Mouse (Mus musculus) stomach, embryonic 15.5 days (tissue): ENCODE measurements around the gene Mrpl51. TPM values are rescaled to one million over a fixed set of nuclear protein-coding genes. Genes with fewer than 3 reads are reported as not detected.

Source experiments
- ATAC-seq: fragments of 200-750 bp; cut with Nextera tagmentation; 2 replicates; pipeline ENCODE4 v1.8.0; 2017; ENCODE audit warnings: low read depth, moderate number of reproducible peaks, moderate TSS enrichment; ENCODE audit not compliant: insufficient read depth, low FRiP score
- H3K27ac ChIP-seq: fragments of 300-500 bp; sonication (generic); 2 replicates; pipeline ENCODE4 v1.5.1; 2015; ENCODE audit warnings: mild to moderate bottlenecking, inconsistent platforms
- H3K27me3 ChIP-seq: fragments of 300-500 bp; sonication (generic); replicated peaks from 2 replicates; pipeline ENCODE4 v1.6.1; 2015; ENCODE audit warnings: inconsistent platforms
- H3K36me3 ChIP-seq: fragments of 300-500 bp; sonication (generic); 2 replicates; pipeline ENCODE4 v1.6.1; 2015; ENCODE audit warnings: inconsistent platforms
- H3K4me1 ChIP-seq: fragments of 300-500 bp; sonication (generic); 2 replicates; pipeline ENCODE4 v1.6.1; 2015; ENCODE audit warnings: inconsistent platforms
- H3K4me2 ChIP-seq: fragments of 300-500 bp; sonication (generic); 2 replicates; pipeline ENCODE4 v1.6.1; 2015; ENCODE audit warnings: mild to moderate bottlenecking, inconsistent platforms
- H3K4me3 ChIP-seq: fragments of 300-500 bp; sonication (generic); replicated peaks from 2 replicates; pipeline ENCODE4 v1.5.1; 2015; ENCODE audit warnings: inconsistent platforms
- H3K9ac ChIP-seq: fragments of 300-500 bp; sonication (generic); 2 replicates; pipeline ENCODE4 v1.6.1; 2015; ENCODE audit warnings: inconsistent platforms
- H3K9me3 ChIP-seq: fragments of 300-500 bp; sonication (generic); 2 replicates; pipeline ENCODE4 v1.6.1; 2016; ENCODE audit warnings: inconsistent platforms
- WGBS: fragments of 180-500 bp; shearing (Covaris S2); methylation state at CpG from one replicate; pipeline ENCODE4 v1.1.7; 2015; 5-methylcytosine and 5-hydroxymethylcytosine counted together
- polyA plus RNA-seq: library from polyadenylated mRNA; unstranded; fragments of >200 nt; fragmentation: Nextera tagmentation; extraction: Ambion mirVana; gene quantifications from 2 replicates; pipeline ENCODE4 v1.2.1, GENCODE M21; 2015

Gene Mrpl51
- polyA plus RNA-seq, 1 experiment from 2014 or later: 231 TPM

DNA sequence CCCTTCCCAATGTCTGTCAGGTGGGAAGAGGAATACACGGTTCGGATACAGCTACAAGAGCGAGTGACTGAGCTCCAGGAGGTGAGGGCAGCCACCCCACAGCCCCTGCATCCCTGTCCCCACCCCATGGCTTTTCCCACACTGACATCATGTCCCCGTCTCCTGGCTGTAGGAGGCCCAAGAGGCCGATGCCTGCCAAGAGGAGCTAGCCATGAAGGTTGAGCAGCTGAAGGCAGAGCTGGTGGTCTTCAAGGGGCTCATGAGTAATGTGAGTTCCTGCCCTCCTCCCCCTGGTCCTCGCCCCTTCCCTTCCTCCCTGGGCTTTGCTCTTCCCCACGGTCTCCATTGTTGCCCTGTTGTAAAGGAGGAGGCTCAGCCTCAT, 42.0 kb upstream of the Mrpl51 start:
- WGBS: 73% methylated on average over 7 of the region's 7 CpGs
- H3K4me1 ChIP-seq: peaks cover 47% of the 10 kb centered on the region
- H3K4me2 ChIP-seq: no peak overlapping the region
- peaks cover 5% of the 10 kb centered on the region; the same call in 1 of the 2 replicates for H3K36me3 ChIP-seq
- ATAC-seq: no peak
- no peaks in the 10 kb centered on the region for H3K9me3 ChIP-seq
- no peak overlapping the region for H3K4me3 ChIP-seq
- H3K27me3 ChIP-seq: no peaks in the 10 kb centered on the region
- H3K9ac ChIP-seq: no peak overlapping the region
- H3K27ac ChIP-seq: no peak overlapping the region

DNA sequence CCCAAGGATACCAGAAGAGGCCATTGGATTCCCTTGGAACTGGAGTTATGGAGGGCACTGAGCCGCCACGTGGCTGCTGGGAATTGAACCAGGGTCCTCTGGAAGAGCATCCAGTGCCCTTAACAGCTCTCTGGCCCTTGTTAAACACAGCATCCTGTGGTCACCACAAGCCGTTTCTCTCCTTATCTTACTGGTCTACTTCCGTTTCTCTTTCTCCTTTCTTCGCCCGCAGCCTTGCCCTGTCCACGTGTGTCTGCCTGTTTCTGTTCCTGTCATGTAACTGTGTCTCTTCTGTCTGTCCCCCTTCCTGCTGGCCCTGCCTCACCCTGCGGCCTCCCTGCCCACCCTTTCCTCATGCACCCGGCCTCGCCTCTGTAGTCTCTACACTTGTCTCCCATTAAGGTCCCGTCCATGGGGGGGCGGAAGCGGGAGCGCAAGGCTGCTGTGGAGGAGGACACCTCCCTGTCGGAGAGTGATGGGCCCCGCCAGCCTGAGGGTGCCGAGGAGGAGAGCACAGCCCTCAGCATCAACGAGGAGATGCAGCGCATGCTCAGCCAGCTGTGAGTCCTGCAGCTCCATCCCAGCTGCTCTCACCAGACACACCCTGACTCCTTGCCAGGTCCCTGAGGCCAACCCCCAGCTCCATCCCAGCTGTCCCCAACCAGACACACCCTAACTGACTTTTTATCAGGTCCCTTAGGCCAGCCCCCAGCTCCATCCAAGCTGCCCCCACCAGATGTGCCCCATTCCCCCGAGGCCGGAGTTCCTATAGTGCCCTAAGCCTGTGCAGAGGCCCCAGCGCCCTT, 39.2 kb upstream of the Mrpl51 start:
- H3K36me3 ChIP-seq: peaks cover 5% of the 10 kb centered on the region; the same call in 1 of the 2 replicates
- peaks cover 23% of the 10 kb centered on the region for H3K4me1 ChIP-seq
- 78% methylated on average over 22 of the region's 22 CpGs for WGBS
- no peak overlapping the region for H3K9ac ChIP-seq
- H3K4me3 ChIP-seq: no peak overlapping the region
- no peak overlapping the region for H3K4me2 ChIP-seq
- H3K27ac ChIP-seq: no peak overlapping the region
- no peaks in the 10 kb centered on the region for H3K27me3 ChIP-seq
- no peak for ATAC-seq
- no peaks in the 10 kb centered on the region for H3K9me3 ChIP-seq

DNA sequence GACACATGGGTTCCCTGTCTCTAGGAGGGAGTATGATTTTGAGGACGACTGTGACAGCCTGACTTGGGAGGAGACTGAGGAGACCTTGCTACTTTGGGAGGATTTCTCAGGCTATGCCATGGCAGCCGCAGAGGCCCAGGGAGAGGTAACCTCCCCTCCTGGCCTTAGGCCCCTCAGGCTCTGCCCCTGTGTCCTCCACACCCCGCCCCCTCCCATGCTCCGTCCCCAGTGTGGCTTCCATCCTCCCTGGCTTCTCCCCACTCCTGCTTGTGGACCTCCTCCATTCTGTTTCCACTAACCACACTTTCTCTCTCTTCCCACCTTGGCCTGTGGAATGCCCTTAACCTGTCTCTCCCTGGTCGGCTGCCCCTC, 38.6 kb upstream of the Mrpl51 start:
- 70% methylated on average over 5 of the region's 5 CpGs for WGBS
- H3K4me2 ChIP-seq: no peak overlapping the region
- no peaks in the 10 kb centered on the region for H3K27me3 ChIP-seq
- no peak overlapping the region for H3K9ac ChIP-seq
- no peak for ATAC-seq
- peaks cover 7% of the 10 kb centered on the region for H3K36me3 ChIP-seq
- H3K4me3 ChIP-seq: no peak overlapping the region
- no peak overlapping the region for H3K27ac ChIP-seq
- peaks cover 20% of the 10 kb centered on the region for H3K4me1 ChIP-seq
- no peaks in the 10 kb centered on the region for H3K9me3 ChIP-seq

DNA sequence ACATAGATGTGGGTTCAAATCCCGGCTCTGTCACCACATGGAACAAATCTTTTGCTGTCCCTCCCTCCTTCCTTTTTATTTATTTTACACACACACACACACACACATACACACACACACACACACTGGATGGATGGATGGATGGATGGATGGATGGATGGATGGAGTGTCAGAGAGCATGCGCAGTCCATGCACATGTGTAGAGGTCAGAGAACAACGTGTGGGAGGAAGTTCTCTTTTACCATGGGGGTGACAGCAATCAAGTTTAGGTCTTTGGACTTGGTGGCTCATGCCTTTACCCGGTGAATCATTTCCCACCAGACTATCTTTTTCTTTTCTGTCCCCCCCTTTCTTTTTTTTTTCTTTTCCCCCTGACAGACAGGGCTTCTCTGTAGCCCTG, 37.9 kb upstream of the Mrpl51 start:
- Histone ChIP-seq H3K9ac (no peak overlapping the region), H3K27me3 (no peaks in the 10 kb centered on the region), H3K9me3 (no peaks in the 10 kb centered on the region), H3K4me3 (no peak overlapping the region), H3K4me2 (no peak overlapping the region), H3K27ac (no peak overlapping the region), H3K4me1 (peaks cover 14% of the 10 kb centered on the region), H3K36me3 (peaks cover 10% of the 10 kb centered on the region)
- no peak for ATAC-seq
- WGBS: 81% methylated on average over 4 of the region's 4 CpGs

DNA sequence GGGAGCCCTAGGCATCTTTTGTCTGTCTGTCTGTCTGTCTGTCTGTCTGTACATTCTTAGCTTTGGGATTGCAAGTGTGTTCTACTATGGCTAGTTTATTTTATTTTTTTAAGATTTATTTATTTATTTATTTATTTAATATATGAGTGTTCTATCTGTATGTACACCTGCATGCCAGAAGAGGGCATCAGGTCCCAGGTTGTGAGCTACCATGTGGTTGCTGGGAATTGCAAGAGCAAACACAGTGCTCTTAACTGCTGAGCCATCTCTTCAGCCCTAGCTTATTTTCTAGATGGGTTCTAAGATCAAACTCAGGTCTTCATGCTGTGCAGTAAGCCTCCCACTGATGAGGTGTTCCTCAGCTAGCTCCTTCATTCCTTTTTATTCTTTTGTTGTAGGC, 37.1 kb upstream of the Mrpl51 start:
- no peak for ATAC-seq
- Histone ChIP-seq H3K4me3 (no peak overlapping the region), H3K27ac (no peak overlapping the region), H3K36me3 (peaks cover 10% of the 10 kb centered on the region), H3K9me3 (no peaks in the 10 kb centered on the region), H3K4me2 (no peak overlapping the region), H3K9ac (no peak overlapping the region), H3K4me1 (0 out of 2 replicates have a peak, but pooled peaks cover 9% of the 10 kb centered on the region), H3K27me3 (no peaks in the 10 kb centered on the region)

DNA sequence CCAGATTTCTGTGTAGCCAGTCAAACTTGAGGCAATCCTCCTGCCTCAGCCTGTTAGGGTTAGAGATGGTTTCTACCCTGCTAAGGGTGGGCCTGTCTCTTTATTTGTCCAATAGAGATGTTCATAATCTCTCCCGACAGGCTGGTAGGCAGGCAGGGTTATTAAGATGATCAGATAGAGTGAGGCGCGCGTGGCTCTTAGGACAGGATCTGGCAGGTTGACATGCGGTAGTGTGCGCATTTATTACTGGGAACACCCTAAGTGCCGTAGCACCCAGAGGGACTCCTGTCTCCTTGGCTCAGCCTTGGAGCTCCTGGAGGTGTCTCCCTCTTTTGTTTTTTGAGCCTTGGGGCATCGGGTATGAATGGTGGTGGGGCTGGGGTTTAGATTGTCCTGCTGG, 36.3 kb upstream of the Mrpl51 start:
- 82% methylated on average over 8 of the region's 8 CpGs for WGBS
- H3K4me1 ChIP-seq: 0 out of 2 replicates have a peak, but pooled peaks cover 6% of the 10 kb centered on the region
- no peaks in the 10 kb centered on the region for H3K27me3 ChIP-seq
- H3K4me3 ChIP-seq: no peak overlapping the region
- no peak for ATAC-seq
- no peak overlapping the region for H3K27ac ChIP-seq
- H3K9ac ChIP-seq: no peak overlapping the region
- no peak overlapping the region for H3K4me2 ChIP-seq
- H3K36me3 ChIP-seq: peaks cover 15% of the 10 kb centered on the region
- H3K9me3 ChIP-seq: no peaks in the 10 kb centered on the region

DNA sequence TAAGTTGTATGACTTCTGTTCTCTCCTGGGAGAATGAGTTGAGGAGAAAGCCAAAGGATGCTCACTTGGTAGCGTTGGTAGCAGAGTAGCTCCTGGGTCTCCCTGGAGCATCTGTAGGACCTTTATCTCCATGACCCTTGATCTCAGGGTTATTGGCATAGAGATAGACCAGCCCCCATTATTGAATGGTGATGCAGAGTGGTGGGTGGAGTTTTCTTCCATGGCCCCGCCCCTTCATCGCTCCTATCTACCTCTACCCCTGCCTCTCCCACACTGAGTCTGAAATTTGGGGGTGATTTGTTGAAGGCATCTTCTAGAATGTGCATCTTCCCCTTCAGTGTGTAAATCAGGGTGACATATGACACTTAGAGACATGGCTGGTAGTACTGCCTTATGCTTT, 35.1 kb upstream of the Mrpl51 start:
- Histone ChIP-seq H3K4me1 (peaks cover 17% of the 10 kb centered on the region), H3K27ac (no peak overlapping the region), H3K9me3 (no peaks in the 10 kb centered on the region), H3K36me3 (peaks cover 17% of the 10 kb centered on the region; the same call in 1 of the 2 replicates), H3K4me2 (no peak overlapping the region), H3K27me3 (no peaks in the 10 kb centered on the region), H3K4me3 (no peak overlapping the region), H3K9ac (no peak overlapping the region)
- WGBS: 79% methylated on average over 3 of the region's 3 CpGs
- ATAC-seq: no peak

DNA sequence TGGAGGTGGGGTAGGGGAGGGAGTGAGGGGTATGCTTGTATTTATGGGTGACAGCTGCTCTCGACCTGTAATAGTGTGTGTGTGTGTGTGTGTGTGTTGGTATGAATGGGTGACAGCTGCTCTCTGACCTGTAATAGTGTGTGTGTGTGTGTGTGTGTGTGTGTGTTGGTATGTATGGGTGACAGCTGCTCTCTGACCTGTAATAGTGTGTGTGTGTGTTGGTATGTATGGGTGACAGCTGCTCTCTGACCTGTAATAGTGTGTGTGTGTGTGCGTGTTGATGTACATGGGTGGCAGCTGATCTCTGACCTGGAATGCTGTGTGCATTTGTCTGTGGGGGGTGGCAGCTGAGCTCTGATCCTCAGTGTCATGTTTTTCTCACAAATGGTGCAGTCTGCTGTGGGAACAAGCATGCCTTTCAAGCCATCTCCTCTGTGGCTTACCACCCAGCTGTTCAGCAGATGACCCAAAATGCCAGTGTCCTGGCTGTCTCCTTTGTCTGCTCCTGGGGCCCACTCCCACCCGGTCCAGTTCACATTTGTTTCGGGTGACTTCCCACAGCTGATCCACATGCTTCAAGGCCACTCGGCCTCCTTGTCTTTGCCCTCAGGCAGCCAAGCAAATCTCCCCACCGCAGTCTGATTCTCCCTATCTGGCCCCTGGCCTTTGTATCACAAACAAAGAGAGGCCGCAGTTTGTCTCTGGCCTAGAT, 34.5 kb upstream of the Mrpl51 start:
- H3K36me3 ChIP-seq: peaks cover 17% of the 10 kb centered on the region; the same call in 1 of the 2 replicates
- H3K4me3 ChIP-seq: no peak overlapping the region
- ATAC-seq: no peak
- no peaks in the 10 kb centered on the region for H3K9me3 ChIP-seq
- no peak overlapping the region for H3K9ac ChIP-seq
- H3K4me2 ChIP-seq: no peak overlapping the region
- WGBS: 65% methylated on average over 7 of the region's 7 CpGs
- no peaks in the 10 kb centered on the region for H3K27me3 ChIP-seq
- H3K27ac ChIP-seq: no peak overlapping the region
- peaks cover 17% of the 10 kb centered on the region for H3K4me1 ChIP-seq

DNA sequence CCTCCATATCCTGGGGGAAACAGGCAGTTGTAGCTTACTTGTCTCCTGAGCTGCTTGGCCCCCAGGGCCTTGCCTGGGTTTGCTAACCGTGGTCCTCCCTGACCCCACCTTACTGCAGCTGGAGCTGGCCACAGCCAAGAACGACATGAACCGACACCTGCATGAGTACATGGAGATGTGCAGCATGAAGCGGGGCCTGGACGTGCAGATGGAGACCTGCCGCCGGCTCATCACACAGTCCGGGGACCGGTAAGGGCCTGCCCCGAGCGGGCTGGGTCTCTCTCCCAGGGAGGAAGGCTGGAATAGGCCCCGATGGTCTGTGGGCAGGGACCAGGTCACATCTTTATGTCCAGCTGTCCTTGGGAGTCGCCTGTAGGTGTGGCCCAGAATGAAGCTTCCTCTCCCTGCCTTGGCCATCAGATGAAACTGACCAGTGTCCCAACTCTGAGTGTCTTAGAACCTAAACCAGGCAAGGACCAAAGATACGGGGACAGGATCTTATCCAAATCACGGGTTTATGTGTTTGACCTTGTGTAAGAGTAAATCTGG, 32.6 kb upstream of the Mrpl51 start:
- 82% methylated on average over 15 of the region's 15 CpGs for WGBS
- H3K4me3 ChIP-seq: no peak overlapping the region
- peaks cover 20% of the 10 kb centered on the region for H3K4me1 ChIP-seq
- H3K27me3 ChIP-seq: no peaks in the 10 kb centered on the region
- no peak overlapping the region for H3K27ac ChIP-seq
- no peaks in the 10 kb centered on the region for H3K9me3 ChIP-seq
- no peak overlapping the region for H3K4me2 ChIP-seq
- H3K36me3 ChIP-seq: peaks cover 25% of the 10 kb centered on the region
- ATAC-seq: no peak
- no peak overlapping the region for H3K9ac ChIP-seq

DNA sequence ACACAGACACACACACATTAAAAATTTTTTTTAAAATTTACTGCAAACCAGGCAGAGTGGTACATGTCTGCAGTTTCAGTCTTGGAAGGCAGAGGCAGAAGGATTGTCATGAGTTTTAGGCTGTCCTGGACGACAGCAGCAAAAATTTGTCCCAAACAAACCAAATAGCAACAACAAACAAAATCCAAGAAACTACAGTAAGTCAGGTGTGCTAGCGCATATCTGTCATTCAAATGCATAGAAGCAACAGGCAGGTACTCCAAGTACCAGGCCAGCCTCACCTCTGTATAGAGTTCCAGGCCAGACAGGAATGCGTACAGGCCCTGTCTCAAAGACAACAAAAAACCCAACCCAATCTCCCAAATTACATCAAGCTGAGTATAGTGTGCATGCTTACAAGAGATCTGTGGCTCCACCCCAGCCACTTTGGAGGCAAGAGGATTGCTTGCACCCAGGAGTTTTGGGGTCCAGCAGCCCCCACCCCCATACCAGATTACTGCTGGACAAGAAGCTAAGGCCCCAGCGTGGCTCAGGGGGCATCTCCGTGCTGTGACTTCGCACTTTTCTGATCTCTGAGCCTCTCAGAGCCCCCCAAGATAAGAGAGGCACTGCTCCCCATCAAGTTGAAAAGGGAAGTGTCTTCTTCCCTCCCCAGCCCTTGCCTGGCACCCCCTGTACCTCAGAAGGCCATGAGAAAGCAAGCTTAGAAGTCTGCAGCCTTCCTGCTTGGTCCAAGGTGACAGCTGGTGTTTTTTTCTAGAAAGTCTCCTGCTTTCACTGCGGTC, 31.6 kb upstream of the Mrpl51 start:
- H3K4me1 ChIP-seq: peaks cover 25% of the 10 kb centered on the region
- peaks cover 25% of the 10 kb centered on the region for H3K36me3 ChIP-seq
- H3K9ac ChIP-seq: no peak overlapping the region
- no peak overlapping the region for H3K4me3 ChIP-seq
- H3K4me2 ChIP-seq: no peak overlapping the region
- no peaks in the 10 kb centered on the region for H3K27me3 ChIP-seq
- ATAC-seq: no peak
- H3K27ac ChIP-seq: peak overlapping the region; percentile 49; the same call in 1 of the 2 replicates
- WGBS: 78% methylated on average over 7 of the region's 7 CpGs
- no peaks in the 10 kb centered on the region for H3K9me3 ChIP-seq

DNA sequence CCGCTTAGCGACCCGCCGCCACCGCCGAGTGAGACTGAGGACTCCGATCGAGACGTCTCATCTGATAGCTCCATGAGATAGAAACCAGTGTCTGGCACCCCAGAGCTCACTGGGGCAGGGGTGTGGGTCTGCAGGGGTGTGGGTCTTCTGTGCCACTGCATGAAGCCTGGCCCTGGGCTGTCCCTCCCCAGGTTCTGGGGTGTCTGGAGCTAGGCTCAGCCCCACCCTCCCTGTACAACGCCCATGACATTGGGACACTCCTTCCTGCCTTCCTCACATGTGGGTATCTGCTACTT, 31.1 kb upstream of the Mrpl51 start:
- Histone ChIP-seq H3K27me3 (no peaks in the 10 kb centered on the region), H3K27ac (peak overlapping the region; percentile 49), H3K9ac (no peak overlapping the region), H3K36me3 (peaks cover 25% of the 10 kb centered on the region), H3K4me3 (no peak overlapping the region), H3K9me3 (no peaks in the 10 kb centered on the region), H3K4me2 (no peak overlapping the region), H3K4me1 (peaks cover 25% of the 10 kb centered on the region)
- WGBS: 65% methylated on average over 10 of the region's 10 CpGs
- no peak for ATAC-seq
